Mouse (Mus musculus) brain, adult 10 weeks (tissue): ENCODE data around the gene Asic2. TPM values are rescaled to one million over a fixed set of nuclear protein-coding genes. Genes with fewer than 3 reads are reported as not detected.

Experiments used
- polyA plus RNA-seq: library from polyadenylated mRNA; stranded (reverse); fragments of 350-450 nt; fragmentation: Illumina TruSeq; extraction: RNeasy Lipid Tissue Mini Kit (QIAGEN cat#74804); gene quantifications from one replicate; pipeline ENCODE4 v1.2.3, GENCODE M21; 2015; ENCODE audit warnings: low read depth, low replicate concordance

Asic2 gene
- 39.0 TPM for polyA plus RNA-seq

GRCm38 (mm10) chr11:81968401-81968881 is at the start of gene Asic2:
Gene Asic2, minus strand, starts transcription at chr11:81968457.

GRCm38 (mm10) chr11:81860250-81860972 is 107.8 kb downstream of the Asic2 start, which contains the start of gene 5530401A14Rik:
Gene 5530401A14Rik, plus strand, starts transcription at chr11:81860673.

GRCm38 (mm10) chr11:80858065-80858464 is 1110.2 kb downstream of the Asic2 start, which contains the start of gene Spaca3:
Gene Spaca3, plus strand, starts transcription at chr11:80858365.

Other genes starting within 250 kb of the Asic2 start
- gene 5530401A14Rik, start 107.8 kb downstream of the Asic2 start, polyA plus RNA-seq, result not detected
- gene Ccl2, start 67.1 kb upstream of the Asic2 start, polyA plus RNA-seq, result 1.5 TPM
- gene Gm17268, start 70.1 kb upstream of the Asic2 start, polyA plus RNA-seq, result not detected
- gene Ccl7, start 77.3 kb upstream of the Asic2 start, polyA plus RNA-seq, result not detected
- not detected for gene Ccl11, start 89.4 kb upstream of the Asic2 start, polyA plus RNA-seq
- 1.9 TPM for gene Ccl12, start 133.4 kb upstream of the Asic2 start, polyA plus RNA-seq
- not detected for gene Ccl8, start 146.7 kb upstream of the Asic2 start, polyA plus RNA-seq